Comparison of ENCODE assay signal across 10 mouse cellular contexts in genomic region chr1:131751891-131752311, GRCm38 (mm10). TPM values are rescaled to one million over a fixed set of nuclear protein-coding genes. Genes with fewer than 3 reads are reported as not detected.
DNase-seq lines count a peak whose midpoint lies in the region; ATAC-seq and TF ChIP-seq lines count a peak whose summit lies in the region.
"Had no signal": no experiment of that assay in that cellular context is flagged by ENCODE, and none has a peak within 500 bp of the region (broad histone marks: within the 10 kb centered on the region; RNA-seq: fewer than 3 reads in every experiment).

No protein-coding gene starts in this region.

- WGBS in stomach, postnatal 0 days: 44% methylated on average over 10 of the region's 10 CpGs

- TF ChIP-seq CTCF in stomach, postnatal 0 days (IDR thresholded peaks at IDR 0.05; ENCODE audit: low read depth): no peak

- H3K4me3 ChIP-seq in stomach, postnatal 0 days (ENCODE audit: low read depth, low read length): no peak overlapping the region
- H3K4me3 ChIP-seq: intestine, embryonic 15.5 days; neural tube, embryonic 13.5 days had no signal

- ATAC-seq in frontal cortex, adult (ENCODE audit: low TSS enrichment): peak; percentile 25; the same call in 1 of the 2 replicates
- peak; percentile 40; the same call in 1 of the 2 replicates for ATAC-seq in stomach, postnatal 0 days (ENCODE audit: low FRiP score, low TSS enrichment)
- ATAC-seq: intestine, embryonic 15.5 days had no signal

- no peaks in the 10 kb centered on the region for H3K9me3 ChIP-seq in stomach, postnatal 0 days (ENCODE audit: control insufficient read depth, low read length)
- H3K9me3 ChIP-seq: intestine, embryonic 15.5 days; neural tube, embryonic 13.5 days had no signal

- H3K27me3 ChIP-seq in stomach, postnatal 0 days (ENCODE audit: control insufficient read depth, insufficient read depth, low read length): no peaks in the 10 kb centered on the region
- H3K27me3 ChIP-seq: intestine, embryonic 15.5 days; neural tube, embryonic 13.5 days had no signal

- no peaks in the 10 kb centered on the region for H3K36me3 ChIP-seq in stomach, postnatal 0 days (ENCODE audit: control insufficient read depth, insufficient read depth, low read length)
- H3K36me3 ChIP-seq: intestine, embryonic 15.5 days; neural tube, embryonic 13.5 days had no signal

- TF ChIP-seq EP300 in stomach, postnatal 0 days (optimal IDR thresholded peaks at IDR 0.05): no peak

- no peak overlapping the region for H3K9ac ChIP-seq in stomach, postnatal 0 days (ENCODE audit: low read length)
- H3K9ac ChIP-seq: intestine, embryonic 15.5 days; neural tube, embryonic 13.5 days had no signal

- H3K4me1 ChIP-seq in stomach, postnatal 0 days (replicated peaks; ENCODE audit: control insufficient read depth, insufficient read depth): no peaks in the 10 kb centered on the region
- H3K4me1 ChIP-seq: intestine, embryonic 15.5 days; neural tube, embryonic 13.5 days had no signal

- H3K27ac ChIP-seq in stomach, postnatal 0 days (replicated peaks): peak overlapping the region; percentile 53
- H3K27ac ChIP-seq: intestine, embryonic 15.5 days; neural tube, embryonic 13.5 days had no signal

- H3K4me2 ChIP-seq in stomach, postnatal 0 days (replicated peaks; ENCODE audit: low read depth): no peak overlapping the region
- H3K4me2 ChIP-seq: intestine, embryonic 15.5 days; neural tube, embryonic 13.5 days had no signal

- no peak for DNase-seq in frontal cortex, postnatal 36 days (ENCODE audit: low spot score in 2 of 2)
- DNase-seq in ovary, adult 18-20 months (ENCODE audit: low spot score): peak; percentile 28
- no peak for DNase-seq in ovary, postnatal 36 days (ENCODE audit: low spot score)
- peak; percentile 75 to 85 for DNase-seq in cerebellum, postnatal 10 days
- no peak for DNase-seq in stomach, postnatal 0 days (ENCODE audit: low spot score)
- no peak for DNase-seq in embryo, embryonic 10 days (ENCODE audit: low spot score)
- DNase-seq in thymus, postnatal 36 days: no peak

RNA-seq across cellular contexts. Expression of gene Slc26a9, which starts 8.1 kb away (rescaled TPM):
- polyA plus RNA-seq in stomach, postnatal 0 days (2015; fragmentation: Nextera tagmentation; extraction: Ambion mirVana): 15.4 and 17.6 TPM in 2 replicates
- polyA plus RNA-seq: neural tube, embryonic 13.5 days had no signal

RNA-seq across cellular contexts. Expression of gene Pm20d1, which starts 45.3 kb away (rescaled TPM):
- 1.1 and 1.4 TPM in 2 replicates for polyA plus RNA-seq in stomach, postnatal 0 days (2015; fragmentation: Nextera tagmentation; extraction: Ambion mirVana)

Comparison
In these comparisons a context has a peak if more than half of its experiments do, and no peak if none do; other contexts are left out.
1. DNase-seq: peak in ovary, adult 18-20 months (single experiment) and cerebellum, postnatal 10 days (2 of 2); none in frontal cortex, postnatal 36 days (0 of 2), ovary, postnatal 36 days (single experiment), stomach, postnatal 0 days (single experiment), embryo, embryonic 10 days (single experiment) and thymus, postnatal 36 days (0 of 2).